Mouse (Mus musculus) adrenal gland, adult 10 weeks (tissue): Measurements from ENCODE around the gene Taf9b. TPM values are rescaled to one million over a fixed set of nuclear protein-coding genes. Genes with fewer than 3 reads are reported as not detected.

Source experiments
- polyA plus RNA-seq: library from polyadenylated mRNA; stranded (reverse); fragments of 350-450 nt; fragmentation: Illumina TruSeq; extraction: RNeasy Lipid Tissue Mini Kit (QIAGEN cat#74804); gene quantifications from one replicate; pipeline ENCODE4 v1.2.3, GENCODE M21; 2014; ENCODE audit warnings: low read depth, low replicate concordance

Taf9b gene
- polyA plus RNA-seq = 157 TPM

GRCm38 (mm10) chrX:106221058-106221457 lies at the start of gene Taf9b:
Taf9b (minus strand) TSS chrX:106221158.

GRCm38 (mm10) chrX:106255276-106255675 lies 34.3 kb upstream of the Taf9b start, which contains the start of gene Fnd3c2:
Fnd3c2 (minus strand) TSS chrX:106255376.

GRCm38 (mm10) chrX:106186713-106187649 lies 34.0 kb downstream of the Taf9b start, which contains the start of gene Pgk1:
Pgk1 (plus strand) TSS chrX:106187100.

Other genes with a start within 250 kb of the Taf9b start
- gene Magt1, start 209.3 kb downstream of the Taf9b start, polyA plus RNA-seq = 120 TPM
- 858 TPM for gene Cox7b, start 205.5 kb downstream of the Taf9b start, polyA plus RNA-seq
- 149 TPM for gene Atp7a, start 193.9 kb downstream of the Taf9b start, polyA plus RNA-seq
- 8.7 TPM for gene Tlr13, start 78.0 kb downstream of the Taf9b start, polyA plus RNA-seq
- 220 TPM for gene Pgk1, start 34.1 kb downstream of the Taf9b start, polyA plus RNA-seq
- gene Fnd3c2, start 34.2 kb upstream of the Taf9b start, polyA plus RNA-seq = not detected